Mouse (Mus musculus) left cerebral cortex, adult 18-20 months (tissue): ENCODE data around the gene Pdzd2. TPM values are rescaled to one million over a fixed set of nuclear protein-coding genes. Genes with fewer than 3 reads are reported as not detected.

Experiments
- DNase-seq, 2 experiments: peaks; one replicate each; pipeline ENCODE4 v3.0.0; 2021 to 2022; ENCODE audit warnings: low spot score in 2 of 2, mixed read lengths in 1 of 2
- long read RNA-seq, 2 experiments: library from polyadenylated mRNA; stranded (forward); transcript quantifications; one replicate each; pipeline ENCODE4 v2.0.0; 2021
- total RNA-seq, 2 experiments: library from RNA; stranded (reverse); gene quantifications; 2 replicates each; pipeline ENCODE4 v1.2.3; 2021

Gene Pdzd2
- total RNA-seq: 10 to 100 TPM; 59.8 to 64.7 TPM
- long read RNA-seq, experiment 1, partial matches to known transcripts: 6 of 17 reads
- long read RNA-seq, experiment 1, other reads (novel, unspliced or antisense): 11 of 17 reads
- long read RNA-seq, experiment 2, partial matches to known transcripts: 6 of 6 reads
- long read RNA-seq, experiment 2, other reads (novel, unspliced or antisense): 0 of 6 reads

GRCm38 (mm10) chr15:12739277-12740247, at the start of gene Pdzd2:
Gene Pdzd2 (minus strand): TSS chr15:12739924.
- DNase-seq: peak; percentile 97

- DNase-seq: peak in 1 of 2 experiments; percentile 13
These were observed 49.7 kb upstream of the Pdzd2 start for GRCm38 (mm10) chr15:12789406-12789867.

- no peak for DNase-seq
These were observed 48.8 kb upstream of the Pdzd2 start for GRCm38 (mm10) chr15:12788536-12788935.

- DNase-seq: no peak
These were observed 42.1 kb upstream of the Pdzd2 start for GRCm38 (mm10) chr15:12781729-12782326.

- DNase-seq: no peak
These were observed 41.6 kb upstream of the Pdzd2 start for GRCm38 (mm10) chr15:12781296-12781695.

- no peak for DNase-seq
These were observed 34.5 kb upstream of the Pdzd2 start for GRCm38 (mm10) chr15:12774149-12774753.

- DNase-seq: peak; percentile 26 to 55
These were observed 31.2 kb upstream of the Pdzd2 start for GRCm38 (mm10) chr15:12770958-12771357.

GRCm38 (mm10) chr15:12766848-12767247, 27.1 kb upstream of the Pdzd2 start:
- no peak for DNase-seq

- DNase-seq: no peak
These were observed 23.4 kb upstream of the Pdzd2 start for GRCm38 (mm10) chr15:12763147-12763546.

GRCm38 (mm10) chr15:12762258-12762913, 22.7 kb upstream of the Pdzd2 start:
- no peak for DNase-seq

- DNase-seq: no peak
These were observed 21.0 kb upstream of the Pdzd2 start for GRCm38 (mm10) chr15:12760747-12761146.

GRCm38 (mm10) chr15:12758461-12758860, 18.7 kb upstream of the Pdzd2 start:
- DNase-seq: no peak

GRCm38 (mm10) chr15:12757757-12758156, 18.0 kb upstream of the Pdzd2 start:
- no peak for DNase-seq

GRCm38 (mm10) chr15:12753201-12753600, 13.5 kb upstream of the Pdzd2 start:
- no peak for DNase-seq

- no peak for DNase-seq
These were observed 11.2 kb upstream of the Pdzd2 start for GRCm38 (mm10) chr15:12750963-12751362.

GRCm38 (mm10) chr15:12749549-12750301, 10.0 kb upstream of the Pdzd2 start:
- DNase-seq: no peak

- no peak for DNase-seq
These were observed 2.6 kb upstream of the Pdzd2 start for GRCm38 (mm10) chr15:12742117-12742906.

GRCm38 (mm10) chr15:12738301-12739093, 1.2 kb downstream of the Pdzd2 start:
- peak; percentile 65 to 71 for DNase-seq
